Mouse (Mus musculus) adipose tissue, adult 10 weeks (tissue): Measurements from ENCODE around the gene Pus7. TPM values are rescaled to one million over a fixed set of nuclear protein-coding genes. Genes with fewer than 3 reads are reported as not detected.

Experiments used
- polyA plus RNA-seq: library from polyadenylated mRNA; stranded (reverse); fragments of 350-450 nt; fragmentation: Illumina TruSeq; extraction: RNeasy Lipid Tissue Mini Kit (QIAGEN cat#74804); gene quantifications from one replicate; pipeline ENCODE4 v1.2.3, GENCODE M21; 2014; ENCODE audit warnings: low read depth, low replicate concordance

The Pus7 gene
- polyA plus RNA-seq = 17.3 TPM

GRCm38 (mm10) chr5:23782931-23783877 is at the start of gene Pus7:
Pus7 (minus strand) TSS chr5:23783711.

GRCm38 (mm10) chr5:23787536-23788389 is 4.3 kb upstream of the Pus7 start, which contains the start of gene Rint1:
Rint1 (plus strand) TSS chr5:23787711.

Other genes starting within 250 kb of the Pus7 start
- 36.1 TPM for gene Srpk2, start 99.1 kb downstream of the Pus7 start, polyA plus RNA-seq
- gene Rint1, start 4.0 kb upstream of the Pus7 start, polyA plus RNA-seq = 20.7 TPM
- gene Tomm7, start 60.5 kb upstream of the Pus7 start, polyA plus RNA-seq = 106 TPM
- gene Fam126a, start 247.0 kb upstream of the Pus7 start, polyA plus RNA-seq = 8.6 TPM